Mouse (Mus musculus) liver, embryonic 14.5 days (tissue): Measurements from ENCODE around the gene Slit1.

Source experiments
- CTCF ChIP-seq: IDR thresholded peaks from 2 replicates; pipeline ENCODE4 v1.5.1; 2016; ENCODE audit warnings: antibody characterized with exemption, low read depth, control low read depth
- EP300 ChIP-seq: IDR thresholded peaks from 2 replicates; pipeline ENCODE4 v1.6.1; 2016; ENCODE audit warnings: antibody characterized with exemption, low read depth

GRCm38 (mm10) chr19:41777514-41777913 is 34.0 kb upstream of the Slit1 start:
- TF ChIP-seq CTCF (peak; percentile 41; the same call in 1 of the 2 replicates), EP300 (no peak)
